Mouse (Mus musculus) neural tube, embryonic 13.5 days (tissue): ENCODE data around the gene Neu1. TPM values are rescaled to one million over a fixed set of nuclear protein-coding genes. Genes with fewer than 3 reads are reported as not detected.
"Not testable (repeated sequence)": the region's sequence is repeated elsewhere in the genome, so short reads cannot be mapped to it uniquely, and the experiment has no call there.

Experiments
- ATAC-seq: fragments of 200-750 bp; cut with Nextera tagmentation; 2 replicates; pipeline ENCODE4 v1.8.0; 2017; ENCODE audit warnings: low read depth, mild to moderate bottlenecking, moderate TSS enrichment, moderate library complexity
- H3K27ac ChIP-seq: fragments of 300-500 bp; sonication (generic); replicated peaks from 2 replicates; pipeline ENCODE4 v1.5.1; 2015; ENCODE audit warnings: moderate library complexity, mild to moderate bottlenecking, inconsistent platforms
- H3K27me3 ChIP-seq: fragments of 300-500 bp; sonication (generic); 2 replicates; pipeline ENCODE4 v1.6.1; 2015; ENCODE audit warnings: mild to moderate bottlenecking, inconsistent platforms
- H3K36me3 ChIP-seq: fragments of 300-500 bp; sonication (generic); 2 replicates; pipeline ENCODE4 v1.6.1; 2015; ENCODE audit warnings: mild to moderate bottlenecking, inconsistent platforms
- H3K4me1 ChIP-seq: fragments of 300-500 bp; sonication (generic); replicated peaks from 2 replicates; pipeline ENCODE4 v1.6.1; 2015; ENCODE audit warnings: inconsistent platforms
- H3K4me2 ChIP-seq: fragments of 300-500 bp; sonication (generic); 2 replicates; pipeline ENCODE4 v1.6.1; 2015; ENCODE audit warnings: inconsistent platforms, mild to moderate bottlenecking, moderate library complexity
- H3K4me3 ChIP-seq: fragments of 300-500 bp; sonication (generic); 2 replicates; pipeline ENCODE4 v1.5.1; 2015; ENCODE audit warnings: mild to moderate bottlenecking, inconsistent platforms
- H3K9ac ChIP-seq: fragments of 300-500 bp; sonication (generic); 2 replicates; pipeline ENCODE4 v1.6.1; 2015; ENCODE audit warnings: moderate library complexity, mild to moderate bottlenecking, inconsistent platforms
- H3K9me3 ChIP-seq: fragments of 300-500 bp; sonication (generic); 2 replicates; pipeline ENCODE4 v1.6.1; 2016; ENCODE audit warnings: inconsistent platforms
- WGBS: fragments of 180-500 bp; shearing (Covaris S2); methylation state at CpG from one replicate; pipeline ENCODE4 v1.1.7; 2015; 5-methylcytosine and 5-hydroxymethylcytosine counted together
- polyA plus RNA-seq: library from polyadenylated mRNA; unstranded; fragments of >200 nt; fragmentation: Nextera tagmentation; extraction: Ambion mirVana; gene quantifications from 2 replicates; pipeline ENCODE4 v1.2.1, GENCODE M21; 2015

Neu1 gene
- polyA plus RNA-seq, 1 experiment from 2014 or later = 30.6 TPM

GRCm38 (mm10) chr17:34895724-34896123 lies 35.3 kb upstream of the Neu1 start:
- H3K4me3 ChIP-seq = peak overlapping the region; percentile 80
- ATAC-seq = no peak

GRCm38 (mm10) chr17:34896366-34896765 lies 34.7 kb upstream of the Neu1 start:
- Histone ChIP-seq H3K27me3 (no peaks in the 10 kb centered on the region), H3K4me2 (peak overlapping the region; percentile 94), H3K4me3 (peak overlapping the region; percentile 80), H3K4me1 (peaks cover 54% of the 10 kb centered on the region), H3K9ac (0 out of 2 replicates have a peak overlapping the region, but pooled peaks have one; percentile 38), H3K9me3 (no peaks in the 10 kb centered on the region), H3K27ac (no peak overlapping the region), H3K36me3 (peaks cover 15% of the 10 kb centered on the region)
- no peak for ATAC-seq
- 84% methylated on average over 17 of the region's 17 CpGs for WGBS

More at GRCm38 (mm10) chr17:34895724-34896123, 35.3 kb upstream of the Neu1 start:
- Histone ChIP-seq H3K27ac (peak overlapping the region; percentile 95; the same call in 1 of the 2 replicates), H3K27me3 (no peaks in the 10 kb centered on the region), H3K4me2 (peak overlapping the region; percentile 94), H3K4me1 (peaks cover 49% of the 10 kb centered on the region), H3K9me3 (no peaks in the 10 kb centered on the region), H3K36me3 (peaks cover 9% of the 10 kb centered on the region), H3K9ac (peak overlapping the region; percentile 93)
- 89% methylated on average over 15 of the region's 15 CpGs for WGBS

GRCm38 (mm10) chr17:34897373-34898159 lies 33.5 kb upstream of the Neu1 start:
- Histone ChIP-seq H3K27ac (peak overlapping the region; percentile 98), H3K4me2 (peak overlapping the region; percentile 94), H3K27me3 (no peaks in the 10 kb centered on the region), H3K4me3 (peak overlapping the region; percentile 93), H3K9me3 (no peaks in the 10 kb centered on the region), H3K36me3 (peaks cover 25% of the 10 kb centered on the region), H3K9ac (peak overlapping the region; percentile 96), H3K4me1 (peaks cover 54% of the 10 kb centered on the region)
- ATAC-seq = no peak
- WGBS = 19% methylated on average over 10 of the region's 10 CpGs

- no peaks in the 10 kb centered on the region for H3K27me3 ChIP-seq
- peak; percentile 5 for ATAC-seq
- peak within 1 kb of the TSS; percentile 93 for H3K4me3 ChIP-seq
- under 1% methylated on average over 24 of the region's 44 CpGs for WGBS
- no peaks in the 10 kb centered on the region for H3K9me3 ChIP-seq
- H3K4me2 ChIP-seq = peak within 1 kb of the TSS; percentile 94
- peak within 1 kb of the TSS; percentile 96 for H3K9ac ChIP-seq
- peaks cover 31% of the 10 kb centered on the region for H3K36me3 ChIP-seq
- peaks cover 54% of the 10 kb centered on the region for H3K4me1 ChIP-seq
- H3K27ac ChIP-seq = peak within 1 kb of the TSS; percentile 98
Observed at GRCm38 (mm10) chr17:34898160-34898586, 32.9 kb upstream of the Neu1 start, which contains the start of the genes C2 and Ehmt2. C2 (minus strand) TSS chr17:34898265. Ehmt2 (plus strand) TSS chr17:34898469.

GRCm38 (mm10) chr17:34898706-34899052 lies 32.4 kb upstream of the Neu1 start:
- no peaks in the 10 kb centered on the region for H3K27me3 ChIP-seq

GRCm38 (mm10) chr17:34899053-34899889 lies 31.8 kb upstream of the Neu1 start:
- Histone ChIP-seq H3K4me3 (peak overlapping the region; percentile 93), H3K4me2 (peak overlapping the region; percentile 94), H3K4me1 (peaks cover 48% of the 10 kb centered on the region), H3K36me3 (peaks cover 42% of the 10 kb centered on the region), H3K27me3 (no peaks in the 10 kb centered on the region), H3K27ac (peak overlapping the region; percentile 98), H3K9ac (peak overlapping the region; percentile 96), H3K9me3 (no peaks in the 10 kb centered on the region)
- peak; percentile 1; the same call in 1 of the 2 replicates for ATAC-seq
- 0% methylated on average over 37 of the region's 45 CpGs for WGBS

More at GRCm38 (mm10) chr17:34898706-34899052, 32.4 kb upstream of the Neu1 start:
- ATAC-seq = peak; percentile 5; the same call in 1 of the 2 replicates
- 0% methylated on average over 26 of the region's 47 CpGs for WGBS
- Histone ChIP-seq H3K4me1 (peaks cover 50% of the 10 kb centered on the region), H3K9me3 (no peaks in the 10 kb centered on the region), H3K27ac (peak overlapping the region; percentile 98), H3K36me3 (peaks cover 36% of the 10 kb centered on the region), H3K9ac (peak overlapping the region; percentile 96), H3K4me2 (peak overlapping the region; percentile 94), H3K4me3 (peak overlapping the region; percentile 93)

- Histone ChIP-seq H3K9me3 (no peaks in the 10 kb centered on the region), H3K9ac (peak overlapping the region; percentile 96), H3K36me3 (peaks cover 48% of the 10 kb centered on the region), H3K27ac (peak overlapping the region; percentile 98), H3K4me3 (peak overlapping the region; percentile 93), H3K4me1 (peaks cover 48% of the 10 kb centered on the region), H3K4me2 (peak overlapping the region; percentile 94), H3K27me3 (no peaks in the 10 kb centered on the region)
- WGBS = 5% methylated on average over 5 of the region's 5 CpGs
- no peak for ATAC-seq
Observed at GRCm38 (mm10) chr17:34899890-34900243, 31.2 kb upstream of the Neu1 start.

GRCm38 (mm10) chr17:34900826-34901225 lies 30.2 kb upstream of the Neu1 start:
- Histone ChIP-seq H3K4me2 (peak overlapping the region; percentile 94), H3K4me3 (peak overlapping the region; percentile 93; the same call in 1 of the 2 replicates), H3K4me1 (peaks cover 40% of the 10 kb centered on the region), H3K36me3 (peaks cover 56% of the 10 kb centered on the region)
- H3K27ac ChIP-seq, H3K27me3 ChIP-seq, H3K9me3 ChIP-seq, ATAC-seq, H3K9ac ChIP-seq: not testable (repeated sequence)

- 95% methylated on average over 9 of the region's 10 CpGs for WGBS
Observed at GRCm38 (mm10) chr17:34901948-34902347, 29.1 kb upstream of the Neu1 start.

GRCm38 (mm10) chr17:34902895-34903294 lies 28.2 kb upstream of the Neu1 start:
- Histone ChIP-seq H3K27me3 (no peaks in the 10 kb centered on the region), H3K36me3 (peaks cover 70% of the 10 kb centered on the region), H3K9ac (no peak overlapping the region), H3K4me2 (no peak overlapping the region), H3K4me1 (peaks cover 19% of the 10 kb centered on the region), H3K4me3 (no peak overlapping the region), H3K27ac (no peak overlapping the region), H3K9me3 (no peaks in the 10 kb centered on the region)
- 92% methylated on average over 9 of the region's 9 CpGs for WGBS
- ATAC-seq = no peak

More at GRCm38 (mm10) chr17:34901948-34902347, 29.1 kb upstream of the Neu1 start:
- Histone ChIP-seq H3K4me1 (peaks cover 28% of the 10 kb centered on the region), H3K36me3 (peaks cover 61% of the 10 kb centered on the region)
- H3K9me3 ChIP-seq, ATAC-seq, H3K4me2 ChIP-seq, H3K27me3 ChIP-seq, H3K27ac ChIP-seq, H3K4me3 ChIP-seq, H3K9ac ChIP-seq: not testable (repeated sequence)

- no peak overlapping the region for H3K27ac ChIP-seq
- ATAC-seq = no peak
- H3K4me3 ChIP-seq = no peak overlapping the region
- peaks cover 81% of the 10 kb centered on the region for H3K36me3 ChIP-seq
- no peaks in the 10 kb centered on the region; the same call in 1 of the 2 replicates for H3K4me1 ChIP-seq
- no peaks in the 10 kb centered on the region for H3K9me3 ChIP-seq
- no peak overlapping the region for H3K9ac ChIP-seq
- 93% methylated on average over 10 of the region's 10 CpGs for WGBS
- H3K4me2 ChIP-seq = no peak overlapping the region
- H3K27me3 ChIP-seq = no peaks in the 10 kb centered on the region
Observed at GRCm38 (mm10) chr17:34910982-34911381, 20.1 kb upstream of the Neu1 start.

- peak; percentile 48; the same call in 1 of the 2 replicates for ATAC-seq
- Histone ChIP-seq H3K4me2 (no peak overlapping the region), H3K36me3 (peaks cover 71% of the 10 kb centered on the region), H3K9me3 (no peaks in the 10 kb centered on the region), H3K9ac (no peak overlapping the region), H3K27me3 (no peaks in the 10 kb centered on the region), H3K4me3 (no peak overlapping the region), H3K4me1 (no peaks in the 10 kb centered on the region; the same call in 1 of the 2 replicates), H3K27ac (no peak overlapping the region)
- WGBS = 42% methylated on average over 5 of the region's 5 CpGs
Observed at GRCm38 (mm10) chr17:34911945-34912351, 19.1 kb upstream of the Neu1 start.
